Mouse (Mus musculus) cortical plate, adult 2 months (tissue): ENCODE data around the gene Olfr310. TPM values are rescaled to one million over a fixed set of nuclear protein-coding genes. Genes with fewer than 3 reads are reported as not detected.

Experiments used
- H3K27ac ChIP-seq: fragments of 200-500 bp; 2 replicates; pipeline ENCODE4 v1.5.1; 2012; ENCODE audit warnings: low read length, control low read depth, inconsistent platforms; ENCODE audit not compliant: insufficient read depth
- H3K4me1 ChIP-seq: fragments of 200-500 bp; 2 replicates; pipeline ENCODE4 v1.6.1; 2011; ENCODE audit warnings: low read length; ENCODE audit not compliant: control insufficient read depth, insufficient read depth
- H3K4me3 ChIP-seq: fragments of 200-500 bp; 2 replicates; pipeline ENCODE4 v1.5.1; 2011; ENCODE audit warnings: mild to moderate bottlenecking, low read length, control low read depth; ENCODE audit not compliant: insufficient read depth
- CTCF ChIP-seq: fragments of 200-500 bp; IDR thresholded peaks from 2 replicates; pipeline ENCODE4 v1.5.1; 2011; ENCODE audit warnings: mild to moderate bottlenecking, control low read depth, low read length; ENCODE audit not compliant: insufficient read depth; ENCODE audit errors: extremely low read depth
- POLR2A ChIP-seq: fragments of 200-500 bp; IDR thresholded peaks from 2 replicates; pipeline ENCODE4 v1.6.1; 2011; ENCODE audit warnings: mild to moderate bottlenecking, low read length, control low read depth; ENCODE audit not compliant: insufficient read depth; ENCODE audit errors: extremely low read depth
- polyA plus RNA-seq: library from polyadenylated mRNA; depleted of rRNA; stranded (reverse); fragments of >200 nt; gene quantifications from 2 replicates; pipeline ENCODE4 v1.2.3, GENCODE M21; 2012; rRNA removed

Olfr310 gene
- not detected in 2 replicates for polyA plus RNA-seq

- no peaks in the 10 kb centered on the region for H3K4me1 ChIP-seq
- no peak within 1 kb of the TSS for H3K27ac ChIP-seq
- H3K4me3 ChIP-seq, result no peak within 1 kb of the TSS
- TF ChIP-seq POLR2A (no peak), CTCF (no peak)
Observed at GRCm38 (mm10) chr7:86277072-86277471, at the start of gene Olfr310. Gene Olfr310, minus strand, starts transcription at chr7:86277172.

GRCm38 (mm10) chr7:86325530-86325929 is 48.6 kb upstream of the Olfr310 start, which contains the start of gene Olfr308:
Gene Olfr308, minus strand, starts transcription at chr7:86325630.
- TF ChIP-seq CTCF (no peak), POLR2A (no peak)
- Histone ChIP-seq H3K4me1 (no peaks in the 10 kb centered on the region), H3K27ac (no peak within 1 kb of the TSS), H3K4me3 (no peak within 1 kb of the TSS)

GRCm38 (mm10) chr7:86321323-86321722 is 44.4 kb upstream of the Olfr310 start:
- no peaks in the 10 kb centered on the region for H3K4me1 ChIP-seq
- H3K4me3 ChIP-seq, result no peak overlapping the region
- TF ChIP-seq CTCF (no peak), POLR2A (no peak)
- H3K27ac ChIP-seq, result no peak overlapping the region

- Histone ChIP-seq H3K27ac (no peak within 1 kb of the TSS), H3K4me1 (no peaks in the 10 kb centered on the region), H3K4me3 (no peak within 1 kb of the TSS)
- TF ChIP-seq POLR2A (no peak), CTCF (no peak)
Observed at GRCm38 (mm10) chr7:86313608-86314007, 36.6 kb upstream of the Olfr310 start, which contains the start of gene Olfr309. Gene Olfr309, minus strand, starts transcription at chr7:86313708.

- H3K27ac ChIP-seq, result no peak within 1 kb of the TSS
- TF ChIP-seq CTCF, result no peak
- no peak for TF ChIP-seq POLR2A
- no peak within 1 kb of the TSS for H3K4me3 ChIP-seq
- no peaks in the 10 kb centered on the region for H3K4me1 ChIP-seq
Observed at GRCm38 (mm10) chr7:86246208-86246607, 30.8 kb downstream of the Olfr310 start, which contains the start of gene Vmn2r76. Gene Vmn2r76, minus strand, starts transcription at chr7:86246308.

Other genes starting within 250 kb of the Olfr310 start
- not detected in 2 replicates for gene Vmn2r75, start 105.4 kb downstream of the Olfr310 start, polyA plus RNA-seq
- not detected in 2 replicates for gene Vmn2r76, start 30.9 kb downstream of the Olfr310 start, polyA plus RNA-seq
- not detected in 2 replicates for gene Olfr309, start 36.5 kb upstream of the Olfr310 start, polyA plus RNA-seq
- gene Olfr308, start 48.5 kb upstream of the Olfr310 start, polyA plus RNA-seq, result not detected in 2 replicates
- gene Olfr307, start 60.4 kb upstream of the Olfr310 start, polyA plus RNA-seq, result not detected in 2 replicates
- gene Olfr305, start 89.8 kb upstream of the Olfr310 start, polyA plus RNA-seq, result not detected in 2 replicates
- not detected in 2 replicates for gene Olfr304, start 109.5 kb upstream of the Olfr310 start, polyA plus RNA-seq
- not detected in 2 replicates for gene Olfr303, start 120.6 kb upstream of the Olfr310 start, polyA plus RNA-seq
- gene Olfr301, start 126.7 kb upstream of the Olfr310 start, polyA plus RNA-seq, result not detected in 2 replicates
- not detected in 2 replicates for gene Olfr299, start 182.7 kb upstream of the Olfr310 start, polyA plus RNA-seq
- not detected in 2 replicates for gene Olfr298, start 215.3 kb upstream of the Olfr310 start, polyA plus RNA-seq
- gene Olfr297, start 242.8 kb upstream of the Olfr310 start, polyA plus RNA-seq, result not detected in 2 replicates